Mouse (Mus musculus) hindbrain, embryonic 16.5 days (tissue): Measurements from ENCODE around the gene Dnase2a. TPM values are rescaled to one million over a fixed set of nuclear protein-coding genes. Genes with fewer than 3 reads are reported as not detected.

Source experiments
- ATAC-seq: fragments of 200-750 bp; cut with Nextera tagmentation; 2 replicates; pipeline ENCODE4 v1.8.0; 2017; ENCODE audit warnings: moderate TSS enrichment, moderate library complexity
- H3K27ac ChIP-seq: fragments of 300-500 bp; sonication (generic); 2 replicates; pipeline ENCODE4 v1.5.1; 2014; ENCODE audit warnings: low read depth, mild to moderate bottlenecking, control low read depth, low read length, moderate library complexity
- H3K27me3 ChIP-seq: fragments of 300-500 bp; sonication (generic); replicated peaks from 2 replicates; pipeline ENCODE4 v1.6.1; 2014; ENCODE audit warnings: low read length; ENCODE audit not compliant: control insufficient read depth, insufficient read depth
- H3K36me3 ChIP-seq: fragments of 300-500 bp; sonication (generic); 2 replicates; pipeline ENCODE4 v1.6.1; 2014; ENCODE audit warnings: mild to moderate bottlenecking, low read length, moderate library complexity, mixed read lengths; ENCODE audit not compliant: control insufficient read depth, insufficient read depth
- H3K4me1 ChIP-seq: fragments of 300-500 bp; sonication (generic); 2 replicates; pipeline ENCODE4 v1.6.1; 2014; ENCODE audit warnings: low read depth, low read length; ENCODE audit not compliant: control insufficient read depth, insufficient read depth
- H3K4me2 ChIP-seq: fragments of 300-500 bp; sonication (generic); 2 replicates; pipeline ENCODE4 v1.6.1; 2014; ENCODE audit warnings: mild to moderate bottlenecking, low read length, control low read depth, moderate library complexity
- H3K4me3 ChIP-seq: fragments of 300-500 bp; sonication (generic); 2 replicates; pipeline ENCODE4 v1.5.1; 2014; ENCODE audit warnings: mild to moderate bottlenecking, low read length, control low read depth, moderate library complexity
- H3K9ac ChIP-seq: fragments of 300-500 bp; sonication (generic); 2 replicates; pipeline ENCODE4 v1.6.1; 2014; ENCODE audit warnings: low read depth, mild to moderate bottlenecking, control low read depth, low read length, moderate library complexity
- H3K9me3 ChIP-seq: fragments of 300-500 bp; sonication (generic); 2 replicates; pipeline ENCODE4 v1.6.1; 2014; ENCODE audit warnings: mild to moderate bottlenecking, low read length, moderate library complexity; ENCODE audit not compliant: control insufficient read depth
- WGBS: fragments of 180-500 bp; shearing (Covaris S2); extraction: QIAGEN DNeasy Blood & Tissue Kit; methylation state at CpG from one replicate; pipeline ENCODE4 v1.1.7; 2014; 5-methylcytosine and 5-hydroxymethylcytosine counted together
- polyA plus RNA-seq: library from polyadenylated mRNA; unstranded; fragments of >200 nt; fragmentation: Nextera tagmentation; extraction: Ambion mirVana; gene quantifications from 2 replicates; pipeline ENCODE4 v1.2.1, GENCODE M21; 2015

Gene Dnase2a
- 6.4 and 7.0 TPM in 2 replicates for polyA plus RNA-seq

GRCm38 (mm10) chr8:84908421-84909161, at the start of gene Dnase2a:
TSS of gene Dnase2a (plus strand) at chr8:84908560.
- no peaks in the 10 kb centered on the region for H3K9me3 ChIP-seq
- H3K4me2 ChIP-seq: peak within 1 kb of the TSS; percentile 59
- peak within 1 kb of the TSS; percentile 60 for H3K9ac ChIP-seq
- H3K27ac ChIP-seq: no peak within 1 kb of the TSS
- peaks cover 5% of the 10 kb centered on the region; the same call in 1 of the 2 replicates for H3K27me3 ChIP-seq
- H3K4me3 ChIP-seq: peak within 1 kb of the TSS; percentile 43
- H3K4me1 ChIP-seq: peaks cover 11% of the 10 kb centered on the region
- ATAC-seq: peak; percentile 83
- H3K36me3 ChIP-seq: peaks cover 22% of the 10 kb centered on the region
- WGBS: 2% methylated on average over 45 of the region's 45 CpGs

GRCm38 (mm10) chr8:84871376-84872308, 36.7 kb upstream of the Dnase2a start, which contains the start of gene Syce2:
TSS of gene Syce2 (plus strand) at chr8:84872111.
- peaks cover 3% of the 10 kb centered on the region; the same call in 1 of the 2 replicates for H3K27me3 ChIP-seq
- H3K9me3 ChIP-seq: no peaks in the 10 kb centered on the region
- peaks cover 10% of the 10 kb centered on the region for H3K36me3 ChIP-seq
- peak; percentile 76 for ATAC-seq
- peaks cover 13% of the 10 kb centered on the region for H3K4me1 ChIP-seq
- H3K27ac ChIP-seq: no peak within 1 kb of the TSS
- peak within 1 kb of the TSS; percentile 62 for H3K9ac ChIP-seq
- 17% methylated on average over 37 of the region's 46 CpGs for WGBS
- H3K4me3 ChIP-seq: peak within 1 kb of the TSS; percentile 56
- peak within 1 kb of the TSS; percentile 98 for H3K4me2 ChIP-seq

GRCm38 (mm10) chr8:84872309-84872965, 35.9 kb upstream of the Dnase2a start:
- Histone ChIP-seq H3K9ac (peak overlapping the region; percentile 62), H3K9me3 (no peaks in the 10 kb centered on the region), H3K36me3 (peaks cover 9% of the 10 kb centered on the region), H3K27ac (no peak overlapping the region), H3K27me3 (peaks cover 3% of the 10 kb centered on the region; the same call in 1 of the 2 replicates), H3K4me2 (peak overlapping the region; percentile 98), H3K4me3 (peak overlapping the region; percentile 56), H3K4me1 (peaks cover 13% of the 10 kb centered on the region)
- ATAC-seq: peak; percentile 49
- 3% methylated on average over 51 of the region's 54 CpGs for WGBS

- WGBS: 72% methylated on average over 4 of the region's 4 CpGs
- ATAC-seq: no peak
- H3K36me3 ChIP-seq: peaks cover 4% of the 10 kb centered on the region
- H3K27ac ChIP-seq: no peak overlapping the region
- H3K9ac ChIP-seq: no peak overlapping the region
- peak overlapping the region; percentile 56 for H3K4me3 ChIP-seq
- H3K27me3 ChIP-seq: peaks cover 3% of the 10 kb centered on the region; the same call in 1 of the 2 replicates
- no peaks in the 10 kb centered on the region for H3K9me3 ChIP-seq
- peaks cover 13% of the 10 kb centered on the region for H3K4me1 ChIP-seq
- H3K4me2 ChIP-seq: peak overlapping the region; percentile 98
These were observed 35.3 kb upstream of the Dnase2a start for GRCm38 (mm10) chr8:84873016-84873415.

- 90% methylated on average over 3 of the region's 3 CpGs for WGBS
- ATAC-seq: no peak
These were observed 34.0 kb upstream of the Dnase2a start for GRCm38 (mm10) chr8:84874339-84874738.

GRCm38 (mm10) chr8:84877297-84878035, 30.9 kb upstream of the Dnase2a start:
- Histone ChIP-seq H3K4me1 (peaks cover 5% of the 10 kb centered on the region), H3K9ac (no peak overlapping the region), H3K27me3 (peaks cover 3% of the 10 kb centered on the region; the same call in 1 of the 2 replicates), H3K9me3 (no peaks in the 10 kb centered on the region), H3K4me3 (no peak overlapping the region), H3K36me3 (no peaks in the 10 kb centered on the region), H3K4me2 (no peak overlapping the region), H3K27ac (peak overlapping the region; percentile 30; the same call in 1 of the 2 replicates)
- ATAC-seq: peak; percentile 80
- 67% methylated on average over 3 of the region's 3 CpGs for WGBS

More at GRCm38 (mm10) chr8:84874339-84874738, 34.0 kb upstream of the Dnase2a start:
- Histone ChIP-seq H3K9me3 (no peaks in the 10 kb centered on the region), H3K4me2 (no peak overlapping the region), H3K4me1 (peaks cover 13% of the 10 kb centered on the region), H3K36me3 (no peaks in the 10 kb centered on the region; the same call in 1 of the 2 replicates), H3K9ac (no peak overlapping the region), H3K4me3 (no peak overlapping the region), H3K27ac (no peak overlapping the region), H3K27me3 (peaks cover 3% of the 10 kb centered on the region; the same call in 1 of the 2 replicates)

- no peak for ATAC-seq
- 100% methylated on average over 1 of the region's 1 CpGs for WGBS
- Histone ChIP-seq H3K36me3 (no peaks in the 10 kb centered on the region), H3K9me3 (no peaks in the 10 kb centered on the region), H3K4me2 (no peak overlapping the region), H3K9ac (no peak overlapping the region), H3K27ac (no peak overlapping the region), H3K4me1 (no peaks in the 10 kb centered on the region), H3K27me3 (no peaks in the 10 kb centered on the region), H3K4me3 (no peak overlapping the region)
These were observed 29.4 kb upstream of the Dnase2a start for GRCm38 (mm10) chr8:84878915-84879314.

GRCm38 (mm10) chr8:84884728-84885127, 23.6 kb upstream of the Dnase2a start:
- H3K36me3 ChIP-seq: peaks cover 12% of the 10 kb centered on the region
- no peak overlapping the region for H3K9ac ChIP-seq
- H3K27me3 ChIP-seq: no peaks in the 10 kb centered on the region
- WGBS: 93% methylated on average over 4 of the region's 4 CpGs
- H3K9me3 ChIP-seq: no peaks in the 10 kb centered on the region
- H3K27ac ChIP-seq: no peak overlapping the region
- no peak for ATAC-seq
- no peaks in the 10 kb centered on the region for H3K4me1 ChIP-seq
- H3K4me3 ChIP-seq: no peak overlapping the region
- H3K4me2 ChIP-seq: no peak overlapping the region
